Mouse (Mus musculus): ENCODE results near the gene Calr3.

The Calr3 gene

GRCm38 (mm10) chr8:72438248-72439015 lies 5.2 kb downstream of the Calr3 start:
- in situ Hi-C loops (cut with MboI) = no loop called here

- in situ Hi-C loops (cut with MboI) = no loop called here
Measured at GRCm38 (mm10) chr8:72434952-72435351, 8.7 kb downstream of the Calr3 start.

- in situ Hi-C loops (cut with MboI) = no loop called here
Measured at GRCm38 (mm10) chr8:72429676-72430075, 14.0 kb downstream of the Calr3 start.

GRCm38 (mm10) chr8:72422926-72423325 lies 20.7 kb downstream of the Calr3 start:
- in situ Hi-C loops (cut with MboI) = no loop called here

- in situ Hi-C loops (cut with MboI) = no loop called here
Measured at GRCm38 (mm10) chr8:72421362-72422335, 22.0 kb downstream of the Calr3 start, which contains the start of gene Eps15l1. TSS of gene Eps15l1 (minus strand) at chr8:72421460.

GRCm38 (mm10) chr8:72420571-72421361 lies 22.9 kb downstream of the Calr3 start:
- in situ Hi-C loops (cut with MboI) = no loop called here

GRCm38 (mm10) chr8:72418073-72418472 lies 25.6 kb downstream of the Calr3 start:
- in situ Hi-C loops (cut with MboI) = no loop called here

- in situ Hi-C loops (cut with MboI) = no loop called here
Measured at GRCm38 (mm10) chr8:72415252-72415651, 28.4 kb downstream of the Calr3 start.

- in situ Hi-C loops (cut with MboI) = no loop called here
Measured at GRCm38 (mm10) chr8:72413839-72414238, 29.8 kb downstream of the Calr3 start.

GRCm38 (mm10) chr8:72409443-72409842 lies 34.2 kb downstream of the Calr3 start:
- in situ Hi-C loops (cut with MboI) = no loop called here

GRCm38 (mm10) chr8:72407878-72408277 lies 35.8 kb downstream of the Calr3 start:
- in situ Hi-C loops (cut with MboI) = no loop called here

- in situ Hi-C loops (cut with MboI) = no loop called here
Measured at GRCm38 (mm10) chr8:72402981-72403380, 40.7 kb downstream of the Calr3 start.

GRCm38 (mm10) chr8:72401381-72401780 lies 42.3 kb downstream of the Calr3 start:
- in situ Hi-C loops (cut with MboI) = no loop called here

- in situ Hi-C loops (cut with MboI) = no loop called here
Measured at GRCm38 (mm10) chr8:72385737-72386136, 57.9 kb downstream of the Calr3 start.

GRCm38 (mm10) chr8:72382395-72382794 lies 61.3 kb downstream of the Calr3 start:
- in situ Hi-C loops (cut with MboI) = no loop called here

- in situ Hi-C loops (cut with MboI) = no loop called here
Measured at GRCm38 (mm10) chr8:72380656-72381055, 63.0 kb downstream of the Calr3 start.

GRCm38 (mm10) chr8:72376900-72377299 lies 66.8 kb downstream of the Calr3 start:
- in situ Hi-C loops (cut with MboI) = no loop called here

GRCm38 (mm10) chr8:72376309-72376708 lies 67.4 kb downstream of the Calr3 start:
- in situ Hi-C loops (cut with MboI) = no loop called here

- in situ Hi-C loops (cut with MboI) = no loop called here
Measured at GRCm38 (mm10) chr8:72375161-72375560, 68.5 kb downstream of the Calr3 start.
